Mouse (Mus musculus): Measurements from ENCODE around the gene Gtf2a1l.

The Gtf2a1l gene

GRCm38 (mm10) chr17:88668452-88668851 is at the start of gene Gtf2a1l:
Gene Gtf2a1l, plus strand, starts transcription at chr17:88668660.
- no peak for DNase-seq (ENCODE audit: low spot score in 2 of 2)

GRCm38 (mm10) chr17:88620935-88621334 is 47.5 kb upstream of the Gtf2a1l start:
- DNase-seq (ENCODE audit: low spot score in 2 of 2), result no peak

- no peak for DNase-seq (ENCODE audit: low spot score in 2 of 2)
These were observed 47.1 kb upstream of the Gtf2a1l start for GRCm38 (mm10) chr17:88621374-88621773.

GRCm38 (mm10) chr17:88622711-88623110 is 45.7 kb upstream of the Gtf2a1l start:
- no peak for DNase-seq (ENCODE audit: low spot score in 2 of 2)

- no peak for DNase-seq (ENCODE audit: low spot score in 2 of 2)
These were observed 44.1 kb upstream of the Gtf2a1l start for GRCm38 (mm10) chr17:88624386-88624785.

GRCm38 (mm10) chr17:88625350-88625749 is 43.1 kb upstream of the Gtf2a1l start:
- no peak for DNase-seq (ENCODE audit: low spot score in 2 of 2)

GRCm38 (mm10) chr17:88625931-88626330 is 42.5 kb upstream of the Gtf2a1l start:
- no peak for DNase-seq (ENCODE audit: low spot score in 2 of 2)

GRCm38 (mm10) chr17:88626347-88626811 is 42.1 kb upstream of the Gtf2a1l start:
- peak in 1 of 2 experiments; percentile 21 for DNase-seq (ENCODE audit: low spot score in 2 of 2)

- no peak for DNase-seq (ENCODE audit: low spot score in 2 of 2)
These were observed 41.3 kb upstream of the Gtf2a1l start for GRCm38 (mm10) chr17:88627150-88627549.

- DNase-seq (ENCODE audit: low spot score in 2 of 2), result peak; percentile 70 to 78
These were observed 39.6 kb upstream of the Gtf2a1l start for GRCm38 (mm10) chr17:88628676-88629380.

- peak in 1 of 2 experiments; percentile 50 for DNase-seq (ENCODE audit: low spot score in 2 of 2)
These were observed 39.1 kb upstream of the Gtf2a1l start for GRCm38 (mm10) chr17:88629381-88629759.

GRCm38 (mm10) chr17:88629931-88630553 is 38.4 kb upstream of the Gtf2a1l start:
- DNase-seq (ENCODE audit: low spot score in 2 of 2), result peak in 1 of 2 experiments; percentile 67

GRCm38 (mm10) chr17:88630554-88630948 is 37.9 kb upstream of the Gtf2a1l start:
- no peak for DNase-seq (ENCODE audit: low spot score in 2 of 2)

GRCm38 (mm10) chr17:88632631-88633030 is 35.8 kb upstream of the Gtf2a1l start:
- peak in 1 of 2 experiments; percentile 1 for DNase-seq (ENCODE audit: low spot score in 2 of 2)

- peak in 1 of 2 experiments; percentile 52 for DNase-seq (ENCODE audit: low spot score in 2 of 2)
These were observed 32.4 kb upstream of the Gtf2a1l start for GRCm38 (mm10) chr17:88636076-88636475.

GRCm38 (mm10) chr17:88636587-88636986 is 31.9 kb upstream of the Gtf2a1l start:
- DNase-seq (ENCODE audit: low spot score in 2 of 2), result peak in 1 of 2 experiments; percentile 51

GRCm38 (mm10) chr17:88641012-88641411 is 27.4 kb upstream of the Gtf2a1l start:
- DNase-seq (ENCODE audit: low spot score in 2 of 2), result peak; percentile 46 to 74

- peak in 1 of 2 experiments; percentile 53 for DNase-seq (ENCODE audit: low spot score in 2 of 2)
These were observed 26.6 kb upstream of the Gtf2a1l start for GRCm38 (mm10) chr17:88641836-88642235.

GRCm38 (mm10) chr17:88644876-88645275 is 23.6 kb upstream of the Gtf2a1l start:
- DNase-seq (ENCODE audit: low spot score in 2 of 2), result peak in 1 of 2 experiments; percentile 54

- peak in 1 of 2 experiments; percentile 53 for DNase-seq (ENCODE audit: low spot score in 2 of 2)
These were observed 23.2 kb upstream of the Gtf2a1l start for GRCm38 (mm10) chr17:88645299-88645698.

GRCm38 (mm10) chr17:88647149-88647548 is 21.3 kb upstream of the Gtf2a1l start:
- no peak for DNase-seq (ENCODE audit: low spot score in 2 of 2)

GRCm38 (mm10) chr17:88652010-88652409 is 16.4 kb upstream of the Gtf2a1l start:
- peak in 1 of 2 experiments; percentile 69 for DNase-seq (ENCODE audit: low spot score in 2 of 2)

Measured in urinary bladder, postnatal 4 days (tissue).